Mouse (Mus musculus) forebrain, postnatal 0 days (tissue): ENCODE results near the gene Cnp. TPM values are rescaled to one million over a fixed set of nuclear protein-coding genes. Genes with fewer than 3 reads are reported as not detected.

Source experiments
- ATAC-seq: fragments of 200-750 bp; cut with Nextera tagmentation; 2 replicates; pipeline ENCODE4 v1.8.0; 2017; ENCODE audit warnings: mild to moderate bottlenecking, moderate library complexity
- DNase-seq: peaks from one replicate; pipeline ENCODE4 v3.0.0-alpha.2; 2015
- H3K27ac ChIP-seq: fragments of 300-500 bp; sonication (generic); 2 replicates; pipeline ENCODE4 v1.5.1; 2014; ENCODE audit warnings: low read depth, mild to moderate bottlenecking, antibody characterized with exemption, low read length, moderate library complexity, mixed read lengths
- H3K27me3 ChIP-seq: fragments of 300-500 bp; sonication (generic); 2 replicates; pipeline ENCODE4 v1.6.1; 2014; ENCODE audit warnings: mild to moderate bottlenecking, low read length, mixed read lengths; ENCODE audit not compliant: insufficient read depth
- H3K36me3 ChIP-seq: fragments of 300-500 bp; sonication (generic); 2 replicates; pipeline ENCODE4 v1.6.1; 2014; ENCODE audit warnings: mild to moderate bottlenecking, moderate library complexity; ENCODE audit not compliant: insufficient read depth
- H3K4me1 ChIP-seq: fragments of 300-500 bp; sonication (generic); 2 replicates; pipeline ENCODE4 v1.6.1; 2014; ENCODE audit warnings: antibody characterized with exemption; ENCODE audit not compliant: insufficient read depth
- H3K4me2 ChIP-seq: fragments of 300-500 bp; sonication (generic); 2 replicates; pipeline ENCODE4 v1.6.1; 2014; ENCODE audit warnings: low read depth, mild to moderate bottlenecking, moderate library complexity
- H3K4me3 ChIP-seq: fragments of 300-500 bp; sonication (generic); 2 replicates; pipeline ENCODE4 v1.5.1; 2014; ENCODE audit warnings: low read depth, low read length, mixed read lengths
- H3K9ac ChIP-seq: fragments of 300-500 bp; sonication (generic); 2 replicates; pipeline ENCODE4 v1.6.1; 2014; ENCODE audit warnings: mild to moderate bottlenecking
- H3K9me3 ChIP-seq: fragments of 300-500 bp; sonication (generic); 2 replicates; pipeline ENCODE4 v1.6.1; 2016; ENCODE audit warnings: low read length
- CTCF ChIP-seq: sonication (generic); IDR thresholded peaks from 2 replicates; pipeline ENCODE4 v1.5.1; 2016; ENCODE audit warnings: antibody characterized with exemption, control low read depth, low read depth
- WGBS: fragments of 180-500 bp; shearing (Covaris S2); extraction: QIAGEN DNeasy Blood & Tissue Kit; methylation state at CpG from one replicate; pipeline ENCODE4 v1.1.7; 2014; 5-methylcytosine and 5-hydroxymethylcytosine counted together
- polyA plus RNA-seq: library from polyadenylated mRNA; unstranded; fragments of >200 nt; fragmentation: Nextera tagmentation; extraction: Ambion mirVana; gene quantifications from 2 replicates; pipeline ENCODE4 v1.2.1, GENCODE M21; 2015
- total RNA-seq: library from RNA; depleted of rRNA; stranded (reverse); fragments of >200 nt; gene quantifications from 2 replicates; pipeline ENCODE4 v1.2.3, GENCODE M21; 2014

Cnp gene
- total and polyA plus RNA-seq, 2 experiments from 2014 or later: 41.5 to 56.2 TPM

DNA sequence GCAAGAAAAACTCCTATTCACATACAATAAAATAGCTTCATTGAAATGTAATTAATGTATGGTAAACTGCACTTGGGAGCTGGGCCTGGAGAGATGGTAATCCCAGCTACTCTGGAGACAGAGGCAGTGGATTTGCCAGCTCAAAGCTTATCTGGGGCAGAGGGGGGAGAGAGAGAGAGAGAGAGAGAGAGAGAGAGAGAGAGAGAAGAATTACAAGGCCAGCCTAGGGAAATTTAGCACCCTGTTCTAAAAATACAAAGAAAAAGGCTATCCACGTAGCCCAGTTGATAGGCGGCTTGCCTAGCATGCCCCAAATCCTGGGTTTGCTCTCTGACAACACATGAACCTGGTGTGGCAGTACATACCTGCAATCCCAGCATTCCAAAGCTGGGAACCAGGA, 33.1 kb upstream of the Cnp start:
- no peaks in the 10 kb centered on the region for H3K36me3 ChIP-seq
- DNase-seq (no peak), ATAC-seq (no peak)
- no peaks in the 10 kb centered on the region for H3K27me3 ChIP-seq
- peaks cover 6% of the 10 kb centered on the region for H3K4me1 ChIP-seq
- no peak overlapping the region for H3K4me3 ChIP-seq
- no peak overlapping the region for H3K4me2 ChIP-seq
- H3K9ac ChIP-seq: no peak overlapping the region
- H3K27ac ChIP-seq: no peak overlapping the region
- WGBS: 84% methylated on average over 2 of the region's 2 CpGs
- TF ChIP-seq CTCF: no peak
- no peaks in the 10 kb centered on the region for H3K9me3 ChIP-seq

DNA sequence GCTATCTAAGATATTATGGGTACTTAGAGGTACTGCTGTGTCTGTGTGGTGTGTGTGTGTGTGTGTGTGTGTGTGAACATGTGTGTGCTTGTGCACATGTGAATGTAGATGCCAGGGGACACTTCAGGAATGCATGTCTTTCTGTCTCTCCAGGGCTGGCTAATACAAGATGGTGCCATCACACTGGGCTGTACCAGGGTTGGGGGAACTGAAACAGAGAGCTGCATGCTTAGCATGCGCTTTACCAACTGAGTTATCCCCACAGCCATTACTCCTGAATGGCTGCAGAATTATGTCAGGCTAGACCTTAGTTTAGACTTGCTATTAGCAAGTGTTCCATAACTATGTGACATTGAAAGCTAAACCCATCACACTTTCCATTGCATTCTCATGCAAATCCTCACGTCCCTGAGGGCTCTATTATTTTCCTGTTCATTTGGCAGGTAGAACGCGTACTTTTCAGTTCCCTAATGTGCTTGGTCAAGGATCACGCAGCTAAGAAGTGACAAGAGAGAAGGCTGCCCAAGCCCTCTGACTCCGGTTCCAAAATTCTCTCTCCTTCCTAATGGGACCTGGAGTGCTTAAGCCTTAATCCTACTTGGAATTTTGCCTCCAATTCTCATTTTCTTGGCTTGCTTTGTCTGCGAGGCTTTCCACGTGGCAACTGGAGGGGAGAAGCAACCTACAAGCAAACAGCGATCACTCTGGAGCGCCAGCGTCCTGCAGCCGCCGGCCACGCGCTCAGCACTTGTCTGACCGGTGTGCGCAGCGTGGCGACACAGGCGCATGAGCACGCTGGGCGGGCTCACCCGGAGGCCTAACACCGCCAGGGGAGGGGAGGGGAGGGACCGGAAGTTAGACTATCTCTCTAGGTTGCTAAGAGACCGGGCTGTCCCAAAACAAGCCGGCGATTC, 29.6 kb upstream of the Cnp start, which contains the start of gene Ttc25:
Gene Ttc25 (plus strand): TSS at position 776 of the 914 bp plus-strand sequence.
- Histone ChIP-seq H3K4me2 (peak within 1 kb of the TSS; percentile 71), H3K9me3 (no peaks in the 10 kb centered on the region), H3K36me3 (no peaks in the 10 kb centered on the region), H3K27ac (peak within 1 kb of the TSS; percentile 66), H3K27me3 (no peaks in the 10 kb centered on the region), H3K4me3 (peak within 1 kb of the TSS; percentile 41), H3K4me1 (peaks cover 6% of the 10 kb centered on the region), H3K9ac (peak within 1 kb of the TSS; percentile 63)
- WGBS: 3% methylated on average over 28 of the region's 28 CpGs
- ATAC-seq (peak; percentile 99), DNase-seq (peak; percentile 90)
- TF ChIP-seq CTCF: peak; percentile 34

DNA sequence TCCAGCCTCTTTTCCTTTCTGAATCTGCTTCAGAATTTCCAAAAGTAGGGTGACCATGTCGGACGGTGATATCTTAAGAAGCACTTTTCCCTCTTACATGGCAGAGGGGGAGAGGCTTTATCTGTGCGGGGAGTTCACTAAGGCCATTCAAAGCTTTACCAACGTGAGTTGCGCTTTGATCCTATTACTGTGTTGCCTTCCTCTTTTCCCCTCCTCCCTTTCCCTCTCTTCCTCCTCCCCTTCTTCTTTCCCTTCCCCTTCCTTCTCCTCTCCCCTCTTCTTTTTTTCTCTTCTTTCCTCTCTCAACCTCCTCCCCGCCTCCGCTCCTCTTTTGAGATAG, 29.0 kb upstream of the Cnp start:
- peak overlapping the region; percentile 66; the same call in 1 of the 2 replicates for H3K27ac ChIP-seq
- 24% methylated on average over 7 of the region's 7 CpGs for WGBS

DNA sequence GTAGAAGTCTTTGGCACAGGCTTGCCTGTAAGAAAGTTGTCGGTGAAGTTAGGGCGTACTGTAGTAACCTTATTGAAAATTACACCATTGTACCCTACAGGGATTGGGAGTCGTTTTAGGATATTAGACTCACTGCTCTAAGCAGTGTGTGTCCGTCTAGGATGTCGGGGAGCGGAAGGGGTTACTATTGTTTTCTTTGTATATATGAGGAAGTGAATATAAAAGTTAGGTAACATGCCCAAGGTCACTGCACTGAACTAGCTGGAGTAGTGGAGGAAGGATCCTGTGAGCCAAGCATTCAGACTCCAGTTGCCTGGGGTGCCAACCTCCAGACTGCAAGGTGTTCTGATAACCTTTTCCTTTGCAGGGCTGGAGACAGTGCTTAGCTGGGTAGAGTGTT, 27.7 kb upstream of the Cnp start:
- TF ChIP-seq CTCF: no peak
- WGBS: 84% methylated on average over 6 of the region's 6 CpGs

More for the DNA sequence above, 29.0 kb upstream of the Cnp start:
- TF ChIP-seq CTCF: no peak
- Histone ChIP-seq H3K27me3 (no peaks in the 10 kb centered on the region), H3K9ac (peak overlapping the region; percentile 63), H3K4me2 (peak overlapping the region; percentile 71), H3K9me3 (no peaks in the 10 kb centered on the region), H3K36me3 (no peaks in the 10 kb centered on the region), H3K4me3 (peak overlapping the region; percentile 41), H3K4me1 (peaks cover 6% of the 10 kb centered on the region)
- ATAC-seq: peak; percentile 32
- no peak for DNase-seq

DNA sequence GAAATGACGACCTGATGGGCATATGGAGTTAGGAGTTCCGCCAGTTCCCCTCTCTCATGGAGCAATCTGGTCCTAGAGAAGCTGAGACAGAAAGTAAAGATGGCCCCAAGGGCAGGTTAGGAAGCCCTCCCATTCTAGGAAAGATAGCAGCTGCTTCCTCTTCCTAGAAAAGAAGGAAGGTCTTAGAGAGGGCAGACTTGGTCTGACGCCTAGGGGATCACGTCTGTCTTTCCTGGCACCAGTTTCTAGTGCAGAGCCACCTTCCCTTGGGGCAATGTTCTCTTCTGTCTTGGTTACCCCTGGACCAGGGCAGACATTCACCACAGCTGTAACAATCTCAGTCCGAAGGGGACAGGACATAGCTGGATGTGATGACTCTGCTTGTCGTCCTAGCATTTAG, 26.6 kb upstream of the Cnp start:
- H3K4me1 ChIP-seq: peaks cover 6% of the 10 kb centered on the region
- no peak overlapping the region for H3K27ac ChIP-seq
- no peaks in the 10 kb centered on the region for H3K36me3 ChIP-seq
- H3K4me3 ChIP-seq: no peak overlapping the region
- H3K27me3 ChIP-seq: no peaks in the 10 kb centered on the region
- no peak overlapping the region for H3K9ac ChIP-seq
- H3K4me2 ChIP-seq: no peak overlapping the region
- DNase-seq (no peak), ATAC-seq (no peak)
- no peak for TF ChIP-seq CTCF
- no peaks in the 10 kb centered on the region for H3K9me3 ChIP-seq
- 83% methylated on average over 6 of the region's 6 CpGs for WGBS

More for the DNA sequence above, 27.7 kb upstream of the Cnp start:
- Histone ChIP-seq H3K9me3 (no peaks in the 10 kb centered on the region), H3K9ac (no peak overlapping the region), H3K4me3 (no peak overlapping the region), H3K4me1 (peaks cover 6% of the 10 kb centered on the region), H3K4me2 (no peak overlapping the region), H3K27ac (no peak overlapping the region), H3K27me3 (no peaks in the 10 kb centered on the region), H3K36me3 (no peaks in the 10 kb centered on the region)
- DNase-seq (no peak), ATAC-seq (no peak)

DNA sequence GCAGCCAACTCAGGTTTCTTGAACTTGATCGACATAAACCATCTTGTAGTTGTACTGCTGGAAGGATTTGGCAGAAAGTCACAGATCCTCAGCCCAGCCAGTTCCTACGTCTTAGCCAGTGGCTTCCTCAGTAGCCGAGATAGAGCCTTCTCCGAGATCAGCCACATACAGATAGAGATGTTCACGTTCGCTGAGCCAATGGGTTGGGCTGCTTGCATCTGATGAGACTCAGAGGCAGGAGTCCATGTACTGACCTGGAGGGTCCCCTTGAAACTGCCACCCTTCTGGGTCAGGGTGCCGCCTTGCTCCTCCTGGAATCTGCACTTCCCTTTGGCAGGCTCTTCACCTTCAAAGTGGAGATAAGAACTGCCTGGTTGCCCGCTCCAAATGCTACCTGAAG, 25.2 kb upstream of the Cnp start:
- TF ChIP-seq CTCF: no peak
- H3K9ac ChIP-seq: no peak overlapping the region
- H3K4me1 ChIP-seq: peaks cover 6% of the 10 kb centered on the region
- H3K4me3 ChIP-seq: no peak overlapping the region
- DNase-seq: no peak
- H3K27me3 ChIP-seq: no peaks in the 10 kb centered on the region
- H3K9me3 ChIP-seq: no peaks in the 10 kb centered on the region
- no peak for ATAC-seq
- no peak overlapping the region for H3K27ac ChIP-seq
- H3K4me2 ChIP-seq: no peak overlapping the region
- no peaks in the 10 kb centered on the region for H3K36me3 ChIP-seq
- 86% methylated on average over 8 of the region's 8 CpGs for WGBS

DNA sequence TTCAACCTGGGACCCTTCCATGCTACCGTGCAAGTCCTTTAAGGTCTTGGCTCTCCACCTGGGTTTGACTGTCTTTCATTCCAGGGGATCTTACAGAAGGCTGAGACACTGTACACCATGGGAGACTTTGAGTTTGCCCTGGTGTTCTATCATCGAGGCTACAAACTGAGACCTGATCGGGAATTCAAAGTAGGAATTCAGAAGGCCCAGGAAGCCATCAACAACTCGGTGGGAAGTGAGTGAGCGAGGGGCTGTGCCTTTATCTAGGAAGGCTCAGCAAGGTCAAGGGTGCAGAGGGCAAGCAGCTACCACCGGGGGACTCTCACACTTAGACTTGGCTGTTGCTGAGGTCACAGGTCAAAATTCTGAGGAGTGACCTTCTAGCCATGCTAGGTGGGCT, 24.6 kb upstream of the Cnp start:
- peaks cover 1% of the 10 kb centered on the region for H3K4me1 ChIP-seq
- 84% methylated on average over 6 of the region's 6 CpGs for WGBS
- no peak for ATAC-seq

More for the DNA sequence above, 24.6 kb upstream of the Cnp start:
- Histone ChIP-seq H3K36me3 (no peaks in the 10 kb centered on the region), H3K9me3 (no peaks in the 10 kb centered on the region), H3K27ac (no peak overlapping the region), H3K27me3 (no peaks in the 10 kb centered on the region), H3K9ac (no peak overlapping the region), H3K4me3 (no peak overlapping the region), H3K4me2 (no peak overlapping the region)
- no peak for TF ChIP-seq CTCF
- no peak for DNase-seq
